Mouse (Mus musculus) CH12.LX (cell line): ENCODE data around the gene Erbin. TPM values are rescaled to one million over a fixed set of nuclear protein-coding genes. Genes with fewer than 3 reads are reported as not detected.

Source experiments
- DNase-seq: peaks from one replicate; pipeline ENCODE4 v3.0.0-alpha.2; 2013; ENCODE audit errors: extremely low read depth
- H3K27ac ChIP-seq: 2 replicates; pipeline ENCODE4 v1.5.1; 2012; ENCODE audit warnings: low read depth, mild to moderate bottlenecking, control low read depth, moderate library complexity; ENCODE audit not compliant: insufficient read depth
- H3K27me3 ChIP-seq: replicated peaks from 2 replicates; pipeline ENCODE3; 2012; ENCODE audit warnings: inconsistent platforms
- H3K36me3 ChIP-seq, 2 experiments: replicated peaks in 1 of 2; 2 replicates each; pipeline versions ENCODE3 to v1.6.1; 2012; ENCODE audit warnings: inconsistent platforms in 1 of 2, low read length in 1 of 2, mild to moderate bottlenecking in 1 of 2, mixed read lengths in 1 of 2, moderate library complexity in 1 of 2; ENCODE audit not compliant: control insufficient read depth in 1 of 2, insufficient read depth in 1 of 2
- H3K4me1 ChIP-seq, 2 experiments: 2 replicates each; pipeline ENCODE4 v1.6.1; 2012; ENCODE audit warnings: inconsistent platforms in 1 of 2, moderate library complexity in 1 of 2; ENCODE audit not compliant: insufficient read depth in 2 of 2, control insufficient read depth in 1 of 2
- H3K4me2 ChIP-seq: 2 replicates; pipeline ENCODE4 v1.6.1; 2012; ENCODE audit warnings: low read depth, mild to moderate bottlenecking, control low read depth; ENCODE audit not compliant: poor library complexity, insufficient read depth, severe bottlenecking
- H3K4me3 ChIP-seq, 3 experiments: fragments of 150-350 bp in 1 of 3; sonication (generic) in 1 of 3; replicated peaks in 1 of 3; 2 replicates each; pipeline versions ENCODE3 to v1.5.1; 2011 to 2012; ENCODE audit warnings: low read depth in 2 of 3, low read length in 2 of 3, mild to moderate bottlenecking in 2 of 3, moderate library complexity in 2 of 3, control low read depth in 1 of 3, improper control_type of control experiment in 1 of 3, inconsistent platforms in 1 of 3, mixed read lengths in 1 of 3; ENCODE audit not compliant: poor library complexity in 1 of 3
- H3K79me2 ChIP-seq: replicated peaks from 2 replicates; pipeline ENCODE4 v1.6.1; 2012; ENCODE audit warnings: mild to moderate bottlenecking, moderate library complexity; ENCODE audit not compliant: control insufficient read depth, poor library complexity, insufficient read depth, severe bottlenecking; ENCODE audit errors: extremely low read depth
- H3K9ac ChIP-seq: 2 replicates; pipeline ENCODE4 v1.6.1; 2012; ENCODE audit warnings: low read depth, mild to moderate bottlenecking, control low read depth, moderate library complexity; ENCODE audit not compliant: insufficient read depth
- H3K9me3 ChIP-seq: replicated peaks from 2 replicates; pipeline ENCODE3; 2012; ENCODE audit warnings: low read length, inconsistent platforms, mixed read lengths
- BHLHE40 ChIP-seq: IDR thresholded peaks from 2 replicates; pipeline ENCODE4 v1.6.1; 2011; ENCODE audit warnings: mild to moderate bottlenecking, low read depth, low read length, improper control_type of control experiment
- CTCF ChIP-seq, 2 experiments: IDR thresholded peaks in 1 of 2; conservative IDR thresholded peaks in 1 of 2; 2 replicates each; pipeline ENCODE4 v1.5.1; 2011 to 2012; ENCODE audit warnings: low read depth in 2 of 2, low read length in 2 of 2, improper control_type of control experiment in 1 of 2, inconsistent platforms in 1 of 2, mild to moderate bottlenecking in 1 of 2, moderate library complexity in 1 of 2
- ELF1 ChIP-seq: IDR thresholded peaks from 2 replicates; pipeline ENCODE4 v1.6.1; 2014; ENCODE audit warnings: low read depth, mild to moderate bottlenecking, inconsistent platforms, low read length, improper control_type of control experiment
- ETS1 ChIP-seq: conservative IDR thresholded peaks from 2 replicates; pipeline ENCODE4 v1.6.1; 2012; ENCODE audit warnings: low read depth, mild to moderate bottlenecking, inconsistent platforms, low read length, improper control_type of control experiment, moderate library complexity
- GABPA ChIP-seq: IDR thresholded peaks from 2 replicates; pipeline ENCODE4 v1.6.1; 2012; ENCODE audit warnings: low read depth, low read length, improper control_type of control experiment, inconsistent platforms; ENCODE audit not compliant: insufficient replicate concordance
- HCFC1 ChIP-seq: IDR thresholded peaks from 2 replicates; pipeline ENCODE4 v1.6.1; 2012; ENCODE audit warnings: low read depth, mild to moderate bottlenecking, inconsistent platforms, low read length, improper control_type of control experiment
- IRF4 ChIP-seq: IDR thresholded peaks from 2 replicates; pipeline ENCODE4 v1.6.1; 2014; ENCODE audit warnings: low read depth, mild to moderate bottlenecking, inconsistent platforms, low read length, improper control_type of control experiment
- JUN ChIP-seq: IDR thresholded peaks from 2 replicates; pipeline ENCODE4 v1.6.1; 2011; ENCODE audit warnings: low read depth, mild to moderate bottlenecking, low read length, improper control_type of control experiment, moderate library complexity; ENCODE audit not compliant: insufficient read depth
- MAFK ChIP-seq: IDR thresholded peaks from 2 replicates; pipeline ENCODE4 v1.6.1; 2011; ENCODE audit warnings: low read length, improper control_type of control experiment; ENCODE audit not compliant: insufficient replicate concordance
- MAZ ChIP-seq: IDR thresholded peaks from 2 replicates; pipeline ENCODE4 v1.6.1; 2012; ENCODE audit warnings: low read depth, mild to moderate bottlenecking, inconsistent platforms, low read length, improper control_type of control experiment, moderate library complexity
- MEF2A ChIP-seq: IDR thresholded peaks from 2 replicates; pipeline ENCODE4 v1.6.1; 2014; ENCODE audit warnings: low read depth, mild to moderate bottlenecking, inconsistent platforms, low read length, improper control_type of control experiment, borderline replicate concordance
- MXI1 ChIP-seq: IDR thresholded peaks from 2 replicates; pipeline ENCODE4 v1.6.1; 2011; ENCODE audit warnings: mild to moderate bottlenecking, low read depth, low read length, improper control_type of control experiment
- NELFE ChIP-seq: IDR thresholded peaks from 2 replicates; pipeline ENCODE4 v1.6.1; 2011; ENCODE audit warnings: low read depth, low read length, improper control_type of control experiment
- NRF1 ChIP-seq: IDR thresholded peaks from 2 replicates; pipeline ENCODE4 v1.6.1; 2014; ENCODE audit warnings: low read depth, mild to moderate bottlenecking, inconsistent platforms, low read length, improper control_type of control experiment, moderate library complexity
- POLR2A ChIP-seq: IDR thresholded peaks from 2 replicates; pipeline ENCODE4 v1.6.1; 2011; ENCODE audit warnings: low read depth, mild to moderate bottlenecking, improper control_type of control experiment, low read length
- POLR2AphosphoS2 ChIP-seq: IDR thresholded peaks from 2 replicates; pipeline ENCODE4 v1.6.1; 2011; ENCODE audit warnings: low read depth, low read length, improper control_type of control experiment
- RAD21 ChIP-seq: IDR thresholded peaks from 2 replicates; pipeline ENCODE4 v1.6.1; 2011; ENCODE audit warnings: low read depth, mild to moderate bottlenecking, low read length, improper control_type of control experiment, moderate library complexity
- RCOR1 ChIP-seq: conservative IDR thresholded peaks from 2 replicates; pipeline ENCODE4 v1.6.1; 2012; ENCODE audit warnings: low read depth, mild to moderate bottlenecking, inconsistent platforms, low read length, improper control_type of control experiment
- SIN3A ChIP-seq: IDR thresholded peaks from 2 replicates; pipeline ENCODE4 v1.6.1; 2012; ENCODE audit warnings: low read length, improper control_type of control experiment, inconsistent platforms
- SMC3 ChIP-seq: IDR thresholded peaks from 2 replicates; pipeline ENCODE4 v1.6.1; 2011; ENCODE audit warnings: low read depth, low read length, improper control_type of control experiment
- TBP ChIP-seq: conservative IDR thresholded peaks from 2 replicates; pipeline ENCODE4 v1.6.1; 2011; ENCODE audit warnings: low read depth, low read length, improper control_type of control experiment
- UBTF ChIP-seq: IDR thresholded peaks from 2 replicates; pipeline ENCODE4 v1.6.1; 2012; ENCODE audit warnings: low read depth, mild to moderate bottlenecking, inconsistent platforms, low read length, improper control_type of control experiment, moderate library complexity
- USF1 ChIP-seq: IDR thresholded peaks from 2 replicates; pipeline ENCODE4 v1.6.1; 2014; ENCODE audit warnings: low read depth, mild to moderate bottlenecking, inconsistent platforms, low read length, improper control_type of control experiment
- ZKSCAN1 ChIP-seq: IDR thresholded peaks from 2 replicates; pipeline ENCODE4 v1.6.1; 2012; ENCODE audit warnings: low read depth, inconsistent platforms, low read length, improper control_type of control experiment, borderline replicate concordance
- dilution Hi-C: fragments of 300-500 bp; cut with MboI; formaldehyde crosslinking; loops from 2 replicates; pipeline ENCODE4 v1.14.3; 2020; ENCODE audit warnings: low sequenced_read_pairs; ENCODE audit not compliant: extremely low pct_unique_long_range_greater_than_20kb, extremely low pct_ligation_motif_present
- in situ Hi-C: fragments of 300-500 bp; cut with MboI; formaldehyde crosslinking; loops from 3 replicates; pipeline ENCODE4 v1.14.3; 2019; ENCODE audit warnings: low sequenced_read_pairs, low pct_ligation_motif_present, low pct_unique_long_range_greater_than_20kb, mixed read lengths
- polyA plus RNA-seq: library from polyadenylated mRNA; unstranded; fragments of >175 nt; gene quantifications from 2 replicates; pipeline ENCODE4 v1.2.1, GENCODE M21; 2012; ENCODE audit warnings: low read depth; ENCODE audit not compliant: insufficient read length
- total RNA-seq, 2 experiments: library from RNA; depleted of rRNA; stranded (reverse); fragments of 300-350 nt in 1 of 2; fragments of >200 nt in 1 of 2; gene quantifications; 2 replicates each; pipeline ENCODE4 v1.2.3; 2012 to 2014

The Erbin gene
- total and polyA plus RNA-seq, 3 experiments = 26.2 to 45.8 (median 30.9) TPM

DNA sequence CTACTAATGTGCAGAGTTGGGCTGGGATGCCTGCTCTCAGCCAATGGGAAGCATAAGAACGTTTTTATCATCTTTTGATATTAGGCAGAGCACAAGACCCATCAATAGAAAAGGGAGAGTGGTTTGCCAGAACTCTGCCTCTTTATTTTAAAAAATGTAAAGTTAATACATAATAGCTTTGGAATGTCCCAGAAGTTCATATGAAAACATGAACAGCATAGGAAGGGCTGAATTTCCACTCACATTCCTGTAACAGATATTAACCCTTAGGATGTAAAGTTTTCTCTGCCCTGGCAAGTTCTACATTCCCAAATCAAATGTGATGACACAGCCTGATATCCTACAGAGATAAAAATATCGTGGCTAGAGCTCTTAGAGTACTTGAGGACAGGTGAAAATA, 42.8 kb upstream of the Erbin start:
- H3K4me2 ChIP-seq = no peak overlapping the region
- TF ChIP-seq NELFE (no peak), ELF1 (no peak), JUN (no peak), GABPA (no peak), BHLHE40 (no peak), RAD21 (no peak), CTCF (conservative IDR thresholded peaks at IDR 0.05 in 1 of 2, IDR thresholded peaks at IDR 0.05 in 1 of 2; ENCODE audit: low read depth in 2 of 2, low read length in 2 of 2) (no peak), HCFC1 (no peak), MAFK (no peak), MAZ (no peak), UBTF (no peak), MEF2A (no peak)
- no peaks in the 10 kb centered on the region for H3K79me2 ChIP-seq
- no peaks in the 10 kb centered on the region for H3K9me3 ChIP-seq
- no peak overlapping the region for H3K27ac ChIP-seq
- H3K27me3 ChIP-seq = no peaks in the 10 kb centered on the region
- dilution Hi-C loops = no loop called here
- peaks cover under 1 to 14% of the 10 kb centered on the region in 2 experiments for H3K4me1 ChIP-seq
- no peaks in the 10 kb centered on the region for H3K36me3 ChIP-seq
- DNase-seq = no peak
- H3K9ac ChIP-seq = no peak overlapping the region
- in situ Hi-C loops = no loop called here
- H3K4me3 ChIP-seq = no peak overlapping the region

- Histone ChIP-seq H3K27me3 (no peaks in the 10 kb centered on the region), H3K9me3 (no peaks in the 10 kb centered on the region), H3K9ac (no peak overlapping the region), H3K79me2 (no peaks in the 10 kb centered on the region), H3K4me1 (peaks cover 14 to 41% of the 10 kb centered on the region in 2 experiments), H3K4me2 (no peak overlapping the region), H3K36me3 (no peaks in the 10 kb centered on the region), H3K4me3 (no peak overlapping the region), H3K27ac (no peak overlapping the region)
- dilution Hi-C loops = no loop called here
- in situ Hi-C loops = loop anchor here (10.0 kb wide), 1 partner anchor 85 kb away; no protein-coding TSS in a partner anchor
- TF ChIP-seq TBP (no peak), UBTF (no peak), NRF1 (no peak), GABPA (no peak), ZKSCAN1 (no peak), IRF4 (no peak), SMC3 (no peak), POLR2A (no peak), USF1 (no peak), MXI1 (no peak), MEF2A (no peak), ETS1 (no peak), SIN3A (no peak), POLR2AphosphoS2 (no peak), RCOR1 (no peak)
- no peak for DNase-seq
These were observed 39.5 kb upstream of the Erbin start for GRCm38 (mm10) chr13:103959841-103960240.
